Comparison of ENCODE assay signal across 15 mouse cellular contexts in genomic region chr9:21036161-21036560, GRCm38 (mm10). TPM values are rescaled to one million over a fixed set of nuclear protein-coding genes. Genes with fewer than 3 reads are reported as not detected.
A peak's percentile ranks its signal among the peaks of the same experiment; 100 is the strongest.
DNase-seq lines count a peak whose midpoint lies in the region; ATAC-seq and TF ChIP-seq lines count a peak whose summit lies in the region.
"Had no signal": no experiment of that assay in that cellular context is flagged by ENCODE, and none has a peak within 500 bp of the region (broad histone marks: within the 10 kb centered on the region; RNA-seq: fewer than 3 reads in every experiment).

No protein-coding gene starts in this region.

- no peak overlapping the region for H3K4me2 ChIP-seq in intestine, embryonic 16.5 days (ENCODE audit: low read depth, low read length)
- H3K4me2 ChIP-seq in intestine, embryonic 15.5 days (replicated peaks) = no peak overlapping the region
- no peak overlapping the region for H3K4me2 ChIP-seq in intestine, postnatal 0 days (replicated peaks; ENCODE audit: low read depth)

- no peak for TF ChIP-seq POLR2A in ES-Bruce4 (IDR thresholded peaks at IDR 0.05; ENCODE audit: insufficient read depth, low read length)

- TF ChIP-seq EP300 in ES-Bruce4 (IDR thresholded peaks at IDR 0.05; ENCODE audit: insufficient read depth, low read depth, low read length) = no peak

- no peak overlapping the region for H3K27ac ChIP-seq in intestine, embryonic 16.5 days (ENCODE audit: low read length)
- H3K27ac ChIP-seq in intestine, embryonic 15.5 days = no peak overlapping the region
- no peak overlapping the region for H3K27ac ChIP-seq in ES-Bruce4 (ENCODE audit: insufficient read depth, low read length)
- no peak overlapping the region for H3K27ac ChIP-seq in embryonic facial prominence, embryonic 10.5 days (replicated peaks)
- no peak overlapping the region for H3K27ac ChIP-seq in intestine, postnatal 0 days (ENCODE audit: low read depth, low read length)

- no peak for TF ChIP-seq CTCF in ES-Bruce4 (IDR thresholded peaks at IDR 0.05; ENCODE audit: low read depth, low read length)
- no peak for TF ChIP-seq CTCF in intestine, postnatal 0 days (IDR thresholded peaks at IDR 0.05; ENCODE audit: low read depth)

- H3K36me3 ChIP-seq in intestine, embryonic 16.5 days (ENCODE audit: control insufficient read depth, insufficient read depth, low read length) = no peaks in the 10 kb centered on the region
- no peaks in the 10 kb centered on the region for H3K36me3 ChIP-seq in intestine, embryonic 15.5 days
- no peaks in the 10 kb centered on the region for H3K36me3 ChIP-seq in ES-Bruce4 (ENCODE audit: control insufficient read depth, insufficient read depth, low read length, poor library complexity, severe bottlenecking)
- H3K36me3 ChIP-seq in embryonic facial prominence, embryonic 10.5 days (replicated peaks) = no peaks in the 10 kb centered on the region
- no peaks in the 10 kb centered on the region for H3K36me3 ChIP-seq in intestine, postnatal 0 days (ENCODE audit: control insufficient read depth, insufficient read depth)

- H3K4me3 ChIP-seq in intestine, embryonic 16.5 days (ENCODE audit: low read length) = 0 out of 2 replicates have a peak overlapping the region, but pooled peaks have one; percentile 3
- H3K4me3 ChIP-seq in intestine, embryonic 15.5 days (replicated peaks) = no peak overlapping the region
- H3K4me3 ChIP-seq in ES-Bruce4 (ENCODE audit: low read depth, low read length) = peak overlapping the region; percentile 51
- H3K4me3 ChIP-seq in embryonic facial prominence, embryonic 10.5 days = 0 out of 2 replicates have a peak overlapping the region, but pooled peaks have one; percentile 2
- H3K4me3 ChIP-seq in intestine, postnatal 0 days (ENCODE audit: low read depth, low read length) = peak overlapping the region; percentile 3; the same call in 1 of the 2 replicates

- no peaks in the 10 kb centered on the region for H3K9me3 ChIP-seq in intestine, embryonic 16.5 days (ENCODE audit: control insufficient read depth, low read length)
- no peaks in the 10 kb centered on the region for H3K9me3 ChIP-seq in intestine, embryonic 15.5 days
- H3K9me3 ChIP-seq in ES-Bruce4 (replicated peaks; ENCODE audit: control insufficient read depth, insufficient read depth, low read length, poor library complexity, severe bottlenecking) = no peaks in the 10 kb centered on the region
- peaks cover 3% of the 10 kb centered on the region; the same call in 1 of the 2 replicates for H3K9me3 ChIP-seq in embryonic facial prominence, embryonic 10.5 days
- H3K9me3 ChIP-seq in intestine, postnatal 0 days (ENCODE audit: control insufficient read depth) = no peaks in the 10 kb centered on the region
- H3K9me3 ChIP-seq: G1E had no signal

- peaks cover 40% of the 10 kb centered on the region for H3K4me1 ChIP-seq in intestine, embryonic 16.5 days (ENCODE audit: control insufficient read depth, insufficient read depth, low read length)
- H3K4me1 ChIP-seq in intestine, embryonic 15.5 days (replicated peaks) = peaks cover 53% of the 10 kb centered on the region
- H3K4me1 ChIP-seq in ES-Bruce4 (ENCODE audit: control insufficient read depth, insufficient read depth, low read length) = no peaks in the 10 kb centered on the region
- H3K4me1 ChIP-seq in embryonic facial prominence, embryonic 10.5 days = peaks cover 68% of the 10 kb centered on the region
- H3K4me1 ChIP-seq in intestine, postnatal 0 days (replicated peaks; ENCODE audit: control insufficient read depth, insufficient read depth, low read length) = peaks cover 17% of the 10 kb centered on the region

- WGBS in intestine, embryonic 16.5 days = 17% methylated on average over 20 of the region's 20 CpGs
- 10% methylated on average over 20 of the region's 20 CpGs for WGBS in intestine, embryonic 15.5 days
- WGBS in embryonic facial prominence, embryonic 10.5 days = 5% methylated on average over 20 of the region's 20 CpGs
- WGBS in intestine, postnatal 0 days = 13% methylated on average over 20 of the region's 20 CpGs

- H3K9ac ChIP-seq in intestine, embryonic 16.5 days (ENCODE audit: low read depth, low read length) = no peak overlapping the region
- no peak overlapping the region for H3K9ac ChIP-seq in intestine, embryonic 15.5 days
- H3K9ac ChIP-seq in ES-Bruce4 (ENCODE audit: low read depth, poor library complexity, severe bottlenecking) = no peak overlapping the region
- no peak overlapping the region for H3K9ac ChIP-seq in intestine, postnatal 0 days (ENCODE audit: low read depth, low read length)

- peaks cover 69% of the 10 kb centered on the region for H3K27me3 ChIP-seq in intestine, embryonic 16.5 days (replicated peaks; ENCODE audit: control insufficient read depth, insufficient read depth, low read length)
- peaks cover 74% of the 10 kb centered on the region for H3K27me3 ChIP-seq in intestine, embryonic 15.5 days (replicated peaks)
- no peaks in the 10 kb centered on the region; the same call in 1 of the 2 replicates for H3K27me3 ChIP-seq in ES-Bruce4 (ENCODE audit: control insufficient read depth, insufficient read depth, low read length, poor library complexity, severe bottlenecking)
- peaks cover 100% of the 10 kb centered on the region for H3K27me3 ChIP-seq in embryonic facial prominence, embryonic 10.5 days (replicated peaks; ENCODE audit: low read depth, poor library complexity, severe bottlenecking)
- H3K27me3 ChIP-seq in intestine, postnatal 0 days (replicated peaks; ENCODE audit: control insufficient read depth, insufficient read depth, low read length) = peaks cover 70% of the 10 kb centered on the region

- no peak for ATAC-seq in intestine, embryonic 16.5 days
- no peak for ATAC-seq in intestine, embryonic 15.5 days
- ATAC-seq in intestine, postnatal 0 days = no peak

- peak; percentile 38 for DNase-seq in embryonic facial prominence, embryonic 10.5 days (ENCODE audit: low spot score)
- no peak for DNase-seq in adrenal gland, postnatal 4 days (ENCODE audit: low spot score in 2 of 2)
- DNase-seq in spleen, postnatal 14 days (ENCODE audit: low spot score in 2 of 2) = no peak
- no peak for DNase-seq in embryo, embryonic 9.5 days (ENCODE audit: extremely low spot score)
- DNase-seq: left cerebral cortex, postnatal 4 days; spleen, adult 18-20 months; thymus, adult 2 months had no signal

RNA-seq across cellular contexts. Expression of gene Icam5, which starts 4.3 kb away (rescaled TPM):
- 0.09 and 0.10 TPM in 2 replicates for polyA plus RNA-seq in intestine, embryonic 16.5 days (2015; fragmentation: Nextera tagmentation; extraction: Ambion mirVana)
- 0.06 and 0.16 TPM in 2 replicates for polyA plus RNA-seq in intestine, embryonic 15.5 days (2015; fragmentation: Nextera tagmentation; extraction: Ambion mirVana)
- polyA plus RNA-seq in ES-Bruce4 (2011; ENCODE audit: insufficient read depth, insufficient read length, low read depth, missing spikeins) = 0.94 and 1.3 TPM in 2 replicates
- not detected in 2 replicates for polyA plus RNA-seq in embryonic facial prominence, embryonic 10.5 days (2016; fragmentation: Nextera tagmentation; extraction: Ambion mirVana)
- polyA plus RNA-seq in intestine, postnatal 0 days (2015; fragmentation: Nextera tagmentation; extraction: Ambion mirVana) = 0.08 and 0.12 TPM in 2 replicates
- 1 to 10 TPM in 1 of 2 experiments, under 1 TPM in 1; 0.81 to 1.3 TPM for total RNA-seq in adrenal gland, postnatal 4 days (2021)
- total RNA-seq: common myeloid progenitor, adult 5-6 weeks; monocyte, adult 5-6 weeks had no signal

RNA-seq across cellular contexts. Expression of gene Icam4, which starts 7.0 kb away (rescaled TPM):
- polyA plus RNA-seq in intestine, embryonic 16.5 days (2015; fragmentation: Nextera tagmentation; extraction: Ambion mirVana) = 1.8 and 5.4 TPM in 2 replicates
- 2.9 and 3.0 TPM in 2 replicates for polyA plus RNA-seq in intestine, embryonic 15.5 days (2015; fragmentation: Nextera tagmentation; extraction: Ambion mirVana)
- polyA plus RNA-seq in ES-Bruce4 (2011; ENCODE audit: insufficient read depth, insufficient read length, low read depth, missing spikeins) = 1.3 TPM in 1 of 2 replicates, not detected in the other
- 3.8 and 5.1 TPM in 2 replicates for polyA plus RNA-seq in embryonic facial prominence, embryonic 10.5 days (2016; fragmentation: Nextera tagmentation; extraction: Ambion mirVana)
- 0.12 and 0.20 TPM in 2 replicates for polyA plus RNA-seq in intestine, postnatal 0 days (2015; fragmentation: Nextera tagmentation; extraction: Ambion mirVana)
- total RNA-seq in adrenal gland, postnatal 4 days (2021) = 1 to 10 TPM; 3.8 to 4.5 TPM
- total RNA-seq: left cerebral cortex, postnatal 4 days had no signal

RNA-seq across cellular contexts. Expression of gene Icam1, which starts 20.4 kb away (rescaled TPM):
- polyA plus RNA-seq in intestine, embryonic 16.5 days (2015; fragmentation: Nextera tagmentation; extraction: Ambion mirVana) = 12.7 and 13.7 TPM in 2 replicates
- 12.6 and 12.8 TPM in 2 replicates for polyA plus RNA-seq in intestine, embryonic 15.5 days (2015; fragmentation: Nextera tagmentation; extraction: Ambion mirVana)
- 24.9 and 25.7 TPM in 2 replicates for polyA plus RNA-seq in ES-Bruce4 (2011; ENCODE audit: insufficient read depth, insufficient read length, low read depth, missing spikeins)
- 5.9 and 6.0 TPM in 2 replicates for polyA plus RNA-seq in embryonic facial prominence, embryonic 10.5 days (2016; fragmentation: Nextera tagmentation; extraction: Ambion mirVana)
- 10.2 and 11.8 TPM in 2 replicates for polyA plus RNA-seq in intestine, postnatal 0 days (2015; fragmentation: Nextera tagmentation; extraction: Ambion mirVana)
- total RNA-seq in adrenal gland, postnatal 4 days (2021) = 10 to 100 TPM in 1 of 2 experiments, 1 to 10 TPM in 1; 10.0 to 11.7 TPM

RNA-seq across cellular contexts. Expression of gene Zglp1, which starts 30.7 kb away (rescaled TPM):
- 0.51 and 1.3 TPM in 2 replicates for polyA plus RNA-seq in intestine, embryonic 16.5 days (2015; fragmentation: Nextera tagmentation; extraction: Ambion mirVana)
- 1.0 and 1.1 TPM in 2 replicates for polyA plus RNA-seq in intestine, embryonic 15.5 days (2015; fragmentation: Nextera tagmentation; extraction: Ambion mirVana)
- 2.5 TPM in 1 of 2 replicates, not detected in the other for polyA plus RNA-seq in ES-Bruce4 (2011; ENCODE audit: insufficient read depth, insufficient read length, low read depth, missing spikeins)
- 0.70 and 1.8 TPM in 2 replicates for polyA plus RNA-seq in embryonic facial prominence, embryonic 10.5 days (2016; fragmentation: Nextera tagmentation; extraction: Ambion mirVana)
- polyA plus RNA-seq in intestine, postnatal 0 days (2015; fragmentation: Nextera tagmentation; extraction: Ambion mirVana) = not detected in 2 replicates
- total RNA-seq in adrenal gland, postnatal 4 days (2021) = not detected
- total RNA-seq: common myeloid progenitor, adult 5-6 weeks; G1E; left cerebral cortex, postnatal 4 days; monocyte, adult 5-6 weeks had no signal
- polyA plus RNA-seq: heart, postnatal 0 days had no signal

RNA-seq across cellular contexts. Expression of gene Mrpl4, which starts 33.6 kb away (rescaled TPM):
- polyA plus RNA-seq in intestine, embryonic 16.5 days (2015; fragmentation: Nextera tagmentation; extraction: Ambion mirVana) = 165 and 181 TPM in 2 replicates
- polyA plus RNA-seq in intestine, embryonic 15.5 days (2015; fragmentation: Nextera tagmentation; extraction: Ambion mirVana) = 145 and 159 TPM in 2 replicates
- 45.1 and 50.9 TPM in 2 replicates for polyA plus RNA-seq in ES-Bruce4 (2011; ENCODE audit: insufficient read depth, insufficient read length, low read depth, missing spikeins)
- polyA plus RNA-seq in embryonic facial prominence, embryonic 10.5 days (2016; fragmentation: Nextera tagmentation; extraction: Ambion mirVana) = 154 and 161 TPM in 2 replicates
- polyA plus RNA-seq in intestine, postnatal 0 days (2015; fragmentation: Nextera tagmentation; extraction: Ambion mirVana) = 107 and 113 TPM in 2 replicates
- 10 to 100 TPM; 96.9 to 97.0 TPM for total RNA-seq in adrenal gland, postnatal 4 days (2021)
